Mouse (Mus musculus) midbrain, embryonic 13.5 days (tissue): Measurements from ENCODE around the gene Cdk5r2. TPM values are rescaled to one million over a fixed set of nuclear protein-coding genes. Genes with fewer than 3 reads are reported as not detected.

Experiments used
- ATAC-seq: fragments of 200-750 bp; cut with Nextera tagmentation; 2 replicates; pipeline ENCODE4 v1.8.0; 2017; ENCODE audit warnings: mild to moderate bottlenecking, moderate TSS enrichment, moderate library complexity
- H3K27ac ChIP-seq: fragments of 300-500 bp; sonication (generic); 2 replicates; pipeline ENCODE4 v1.5.1; 2015; ENCODE audit warnings: inconsistent platforms, mild to moderate bottlenecking, moderate library complexity
- H3K27me3 ChIP-seq: fragments of 300-500 bp; sonication (generic); 2 replicates; pipeline ENCODE4 v1.6.1; 2015; ENCODE audit warnings: mild to moderate bottlenecking, inconsistent platforms
- H3K36me3 ChIP-seq: fragments of 300-500 bp; sonication (generic); 2 replicates; pipeline ENCODE4 v1.6.1; 2015; ENCODE audit warnings: mild to moderate bottlenecking, inconsistent platforms
- H3K4me1 ChIP-seq: fragments of 300-500 bp; sonication (generic); replicated peaks from 2 replicates; pipeline ENCODE4 v1.6.1; 2015; ENCODE audit warnings: inconsistent platforms
- H3K4me2 ChIP-seq: fragments of 300-500 bp; sonication (generic); replicated peaks from 2 replicates; pipeline ENCODE4 v1.6.1; 2015; ENCODE audit warnings: moderate library complexity, mild to moderate bottlenecking, inconsistent platforms
- H3K4me3 ChIP-seq: fragments of 300-500 bp; sonication (generic); replicated peaks from 2 replicates; pipeline ENCODE4 v1.5.1; 2015; ENCODE audit warnings: mild to moderate bottlenecking, inconsistent platforms
- H3K9ac ChIP-seq: fragments of 300-500 bp; sonication (generic); replicated peaks from 2 replicates; pipeline ENCODE4 v1.6.1; 2015; ENCODE audit warnings: mild to moderate bottlenecking, inconsistent platforms
- H3K9me3 ChIP-seq: fragments of 300-500 bp; sonication (generic); 2 replicates; pipeline ENCODE4 v1.6.1; 2016; ENCODE audit warnings: mild to moderate bottlenecking, inconsistent platforms
- WGBS: fragments of 180-500 bp; shearing (Covaris S2); methylation state at CpG from one replicate; pipeline ENCODE4 v1.1.7; 2015; 5-methylcytosine and 5-hydroxymethylcytosine counted together
- microRNA counts: library from miRNA; unstranded; fragments of <30 nt; microRNA quantifications from one replicate; lab custom pipeline; 2016
- microRNA-seq: library from miRNA; unstranded; fragments of <30 nt; microRNA quantifications from one replicate; pipeline ENCODE4, GENCODE M21; 2016
- polyA plus RNA-seq: library from polyadenylated mRNA; unstranded; fragments of >200 nt; fragmentation: Nextera tagmentation; extraction: Ambion mirVana; gene quantifications from 2 replicates; pipeline ENCODE4 v1.2.1, GENCODE M21; 2015

Cdk5r2 gene
- polyA plus RNA-seq, 1 experiment from 2014 or later = 7.1 TPM

GRCm38 (mm10) chr1:74897976-74898375 lies 43.2 kb downstream of the Cdk5r2 start:
- H3K36me3 ChIP-seq = no peaks in the 10 kb centered on the region
- H3K9me3 ChIP-seq = no peaks in the 10 kb centered on the region
- no peak overlapping the region for H3K4me3 ChIP-seq
- H3K4me1 ChIP-seq = peaks cover 37% of the 10 kb centered on the region
- H3K4me2 ChIP-seq = no peak overlapping the region
- 2% methylated on average over 7 of the region's 7 CpGs for WGBS
- no peak for ATAC-seq
- no peak overlapping the region for H3K27ac ChIP-seq
- peaks cover 97% of the 10 kb centered on the region for H3K27me3 ChIP-seq
- no peak overlapping the region for H3K9ac ChIP-seq

DNA sequence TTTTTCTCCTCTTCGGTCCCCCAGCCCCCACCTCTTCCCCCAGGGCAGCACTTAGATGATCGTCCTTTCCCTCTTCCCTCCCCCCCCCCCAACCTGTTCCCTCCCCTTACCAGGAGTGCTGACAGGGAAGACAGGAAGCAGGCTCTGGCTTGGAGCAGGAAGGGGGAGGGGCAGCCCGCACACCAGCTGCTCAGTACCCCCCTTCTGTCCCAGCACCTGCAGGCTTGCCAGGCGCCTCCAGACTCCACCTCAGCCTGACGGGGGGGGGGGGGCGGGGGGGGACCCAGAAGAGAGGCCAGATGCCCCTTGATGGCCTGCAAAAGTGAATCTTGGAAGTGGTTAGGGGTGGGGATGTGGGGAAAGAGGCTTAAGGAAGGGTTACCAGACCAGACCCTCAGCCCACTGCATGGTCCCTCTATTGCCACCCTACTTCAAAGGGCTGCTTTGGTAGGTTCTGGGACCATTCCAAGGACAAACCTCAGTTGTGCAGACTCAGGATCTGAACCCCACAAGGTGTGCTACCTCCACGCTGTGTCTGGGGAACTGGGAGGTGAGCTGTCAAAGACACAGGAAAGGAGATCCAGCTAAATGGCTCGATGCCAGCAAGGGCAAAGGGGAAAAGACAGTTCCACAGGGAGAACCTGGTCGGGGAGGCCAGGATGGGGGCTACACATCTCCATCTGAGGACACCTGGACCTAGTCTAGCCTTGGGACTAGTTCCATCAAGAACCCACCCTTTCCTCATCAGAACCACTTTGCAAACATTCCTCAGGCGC lies 44.1 kb downstream of the Cdk5r2 start:
- Histone ChIP-seq H3K27me3 (peaks cover 97% of the 10 kb centered on the region), H3K27ac (no peak overlapping the region), H3K4me1 (peaks cover 32% of the 10 kb centered on the region), H3K4me3 (no peak overlapping the region), H3K4me2 (no peak overlapping the region), H3K9ac (no peak overlapping the region), H3K9me3 (no peaks in the 10 kb centered on the region), H3K36me3 (no peaks in the 10 kb centered on the region)
- ATAC-seq = no peak
- WGBS = 8% methylated on average over 7 of the region's 10 CpGs

DNA sequence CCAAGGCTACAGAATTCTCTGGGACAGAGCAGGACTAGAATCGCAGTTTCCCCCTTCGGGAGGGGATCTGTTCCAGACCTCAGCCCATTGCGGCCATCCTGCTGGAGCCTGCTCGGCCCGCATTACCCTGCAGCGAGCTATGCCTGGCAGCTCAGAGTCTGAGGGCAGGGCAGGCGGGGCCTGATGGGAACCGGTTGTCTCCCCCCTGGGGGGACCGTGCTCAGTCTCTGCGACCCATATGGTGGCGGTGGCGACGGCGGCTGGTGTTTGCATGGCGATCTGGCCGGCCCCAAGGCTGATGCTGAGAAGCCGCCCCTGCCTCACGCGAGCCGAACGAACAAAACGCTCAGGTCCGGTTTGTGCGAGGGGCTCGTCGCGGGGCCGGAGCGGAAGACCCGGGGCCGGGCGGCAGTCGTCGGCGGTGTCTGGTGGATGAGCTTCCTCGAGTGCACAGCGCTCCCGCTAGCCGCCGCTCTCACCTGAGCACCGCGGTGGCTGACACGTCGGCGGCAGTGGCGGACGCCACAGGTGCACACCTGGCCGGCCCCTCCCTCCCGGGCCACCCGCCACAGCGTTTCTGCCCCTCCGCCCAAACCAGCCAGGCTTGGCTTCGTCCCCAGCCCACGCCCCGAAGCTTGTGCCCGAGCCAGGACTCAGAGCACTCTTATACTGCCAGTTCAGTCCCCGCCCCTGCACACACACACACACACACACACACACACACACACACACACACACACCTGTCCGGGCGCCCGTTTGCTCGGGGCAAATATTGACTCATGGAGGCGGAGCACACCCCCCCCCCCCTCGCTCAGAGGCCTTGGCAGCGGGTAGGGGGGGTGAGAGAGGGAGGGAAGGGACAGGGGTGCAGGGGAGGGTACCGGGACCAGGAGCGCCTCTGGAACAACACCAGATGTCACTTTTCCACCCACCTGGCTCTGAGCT lies 45.9 kb downstream of the Cdk5r2 start:
- Histone ChIP-seq H3K9me3 (no peaks in the 10 kb centered on the region), H3K27me3 (peaks cover 97% of the 10 kb centered on the region), H3K36me3 (no peaks in the 10 kb centered on the region), H3K27ac (no peak overlapping the region), H3K4me3 (peak overlapping the region; percentile 40), H3K4me1 (peaks cover 32% of the 10 kb centered on the region), H3K4me2 (peak overlapping the region; percentile 68), H3K9ac (peak overlapping the region; percentile 59)
- 2% methylated on average over 65 of the region's 66 CpGs for WGBS
- ATAC-seq = peak; percentile 38; the same call in 1 of the 2 replicates

DNA sequence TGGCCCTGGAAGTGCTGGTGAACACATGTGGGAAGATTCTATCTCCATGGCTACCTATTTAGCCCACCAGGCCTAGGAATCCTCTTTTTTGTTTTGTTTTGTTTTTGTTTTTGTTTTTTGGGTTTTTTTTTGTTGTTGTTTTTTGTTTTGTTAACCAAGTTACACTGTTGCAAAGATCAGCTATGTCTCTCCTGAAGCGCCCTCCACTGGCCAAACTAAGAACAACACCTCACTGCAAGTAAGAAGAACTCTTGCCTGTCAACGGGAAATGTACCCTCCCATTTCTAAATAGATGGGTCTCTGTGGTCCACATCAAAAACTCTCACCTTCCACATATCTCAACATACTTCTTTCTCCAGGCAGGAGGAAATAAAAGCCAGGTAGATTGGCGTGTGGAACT lies 47.0 kb downstream of the Cdk5r2 start:
- no peak overlapping the region for H3K27ac ChIP-seq
- H3K4me1 ChIP-seq = peaks cover 27% of the 10 kb centered on the region
- H3K4me3 ChIP-seq = no peak overlapping the region
- no peaks in the 10 kb centered on the region for H3K36me3 ChIP-seq
- WGBS = under 1% methylated on average over 3 of the region's 3 CpGs
- H3K9me3 ChIP-seq = no peaks in the 10 kb centered on the region
- no peak overlapping the region for H3K4me2 ChIP-seq
- no peak for ATAC-seq
- H3K27me3 ChIP-seq = peaks cover 94% of the 10 kb centered on the region
- no peak overlapping the region for H3K9ac ChIP-seq

DNA sequence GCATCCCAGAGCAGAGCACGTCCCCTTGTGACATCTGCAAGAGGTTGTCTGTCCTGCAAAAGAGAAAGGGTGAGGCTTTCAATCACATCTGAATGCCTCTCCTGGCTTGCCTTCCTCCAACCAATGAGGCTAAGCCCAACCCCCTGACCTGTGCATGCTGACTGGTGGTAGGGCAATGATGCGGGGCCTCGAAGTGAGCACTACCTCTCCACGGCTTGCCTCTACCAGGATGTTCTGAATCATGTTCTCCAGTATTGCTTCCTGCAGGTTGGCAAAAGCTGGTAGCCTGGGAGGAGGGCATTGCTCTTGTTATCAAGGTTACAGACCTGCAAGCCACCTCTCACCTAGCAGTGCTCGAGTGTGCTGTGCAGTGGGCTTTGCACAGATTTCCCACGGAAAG lies 47.5 kb downstream of the Cdk5r2 start:
- no peak overlapping the region for H3K9ac ChIP-seq
- H3K36me3 ChIP-seq = no peaks in the 10 kb centered on the region
- no peak overlapping the region for H3K4me3 ChIP-seq
- H3K27me3 ChIP-seq = peaks cover 89% of the 10 kb centered on the region
- H3K4me1 ChIP-seq = peaks cover 27% of the 10 kb centered on the region
- ATAC-seq = no peak
- no peaks in the 10 kb centered on the region for H3K9me3 ChIP-seq
- H3K4me2 ChIP-seq = no peak overlapping the region
- H3K27ac ChIP-seq = no peak overlapping the region
- WGBS = 30% methylated on average over 6 of the region's 6 CpGs

MicroRNAs within 50 kb of the gene (microRNA counts, 519-probe panel; counts per million panel counts)
- microRNA mmu-miR-375 (lab: Ali Mortazavi, UCI) = 110 counts per million, percentile 56 among the panel's probes with 10 or more counts

Small RNA genes lying within 50 kb of the gene (microRNA-seq; reads per million reads assigned to microRNA genes)
- 550 reads per million, percentile 73 among the genes with 10 or more reads in this experiment for gene Mir375

Other genes with a start within 250 kb of the Cdk5r2 start
- gene Ttll4, start 193.2 kb upstream of the Cdk5r2 start, polyA plus RNA-seq = 16.0 and 18.2 TPM in 2 replicates
- 2.9 and 3.3 TPM in 2 replicates for gene Cyp27a1, start 141.4 kb upstream of the Cdk5r2 start, polyA plus RNA-seq
- gene Prkag3, start 105.7 kb upstream of the Cdk5r2 start, polyA plus RNA-seq = 0.08 TPM in 1 of 2 replicates, not detected in the other
- gene Wnt6, start 83.0 kb upstream of the Cdk5r2 start, polyA plus RNA-seq = 2.4 and 2.5 TPM in 2 replicates
- gene Wnt10a, start 63.4 kb upstream of the Cdk5r2 start, polyA plus RNA-seq = 0.35 and 0.45 TPM in 2 replicates
- gene Fev, start 30.5 kb downstream of the Cdk5r2 start, polyA plus RNA-seq = 1.8 and 5.1 TPM in 2 replicates
- gene Cryba2, start 38.2 kb downstream of the Cdk5r2 start, polyA plus RNA-seq = 0.64 and 1.9 TPM in 2 replicates
- 0.24 and 0.42 TPM in 2 replicates for gene Cfap65, start 80.7 kb downstream of the Cdk5r2 start, polyA plus RNA-seq
- 0.13 and 0.26 TPM in 2 replicates for gene Ihh, start 96.7 kb downstream of the Cdk5r2 start, polyA plus RNA-seq